Mouse (Mus musculus) embryonic facial prominence, embryonic 11.5 days (tissue): ENCODE results near the gene Cdc42. TPM values are rescaled to one million over a fixed set of nuclear protein-coding genes. Genes with fewer than 3 reads are reported as not detected.

ENCODE experiments used
- ATAC-seq: fragments of 200-750 bp; cut with Nextera tagmentation; replicated peaks from 2 replicates; pipeline ENCODE4 v1.8.0; 2017; ENCODE audit warnings: low read depth; ENCODE audit not compliant: insufficient number of reproducible peaks, low FRiP score, low TSS enrichment
- DNase-seq: peaks from one replicate; pipeline ENCODE4 v3.0.0-alpha.2; 2015; ENCODE audit warnings: low spot score
- H3K27ac ChIP-seq: fragments of 300-500 bp; sonication (generic); replicated peaks from 2 replicates; pipeline ENCODE4 v1.5.1; 2014; ENCODE audit warnings: mild to moderate bottlenecking, low read depth, low read length, control low read depth
- H3K27me3 ChIP-seq: fragments of 300-500 bp; sonication (generic); 2 replicates; pipeline ENCODE4 v1.6.1; 2014; ENCODE audit warnings: mild to moderate bottlenecking, low read length, moderate library complexity, mixed read lengths; ENCODE audit not compliant: control insufficient read depth, insufficient read depth
- H3K36me3 ChIP-seq: fragments of 300-500 bp; sonication (generic); replicated peaks from 2 replicates; pipeline ENCODE4 v1.6.1; 2014; ENCODE audit warnings: low read depth, mild to moderate bottlenecking, low read length, moderate library complexity, mixed read lengths; ENCODE audit not compliant: control insufficient read depth, insufficient read depth
- H3K4me1 ChIP-seq: fragments of 300-500 bp; sonication (generic); 2 replicates; pipeline ENCODE4 v1.6.1; 2014; ENCODE audit warnings: low read length, mixed read lengths; ENCODE audit not compliant: control insufficient read depth, insufficient read depth
- H3K4me2 ChIP-seq: fragments of 300-500 bp; sonication (generic); 2 replicates; pipeline ENCODE4 v1.6.1; 2014; ENCODE audit warnings: low read depth, mild to moderate bottlenecking, control low read depth, low read length, moderate library complexity
- H3K4me3 ChIP-seq: fragments of 300-500 bp; sonication (generic); 2 replicates; pipeline ENCODE4 v1.5.1; 2014; ENCODE audit warnings: low read depth, low read length, control low read depth
- H3K9ac ChIP-seq: fragments of 300-500 bp; sonication (generic); replicated peaks from 2 replicates; pipeline ENCODE4 v1.6.1; 2014; ENCODE audit warnings: mild to moderate bottlenecking, control low read depth, low read length
- H3K9me3 ChIP-seq: fragments of 300-500 bp; sonication (generic); replicated peaks from 2 replicates; pipeline ENCODE4 v1.6.1; 2016; ENCODE audit warnings: mild to moderate bottlenecking, low read length, inconsistent platforms, mixed read lengths; ENCODE audit not compliant: control insufficient read depth
- WGBS: fragments of 180-500 bp; shearing (Covaris S2); extraction: QIAGEN DNeasy Blood & Tissue Kit; methylation state at CpG from one replicate; pipeline ENCODE4 v1.1.7; 2014; 5-methylcytosine and 5-hydroxymethylcytosine counted together
- polyA plus RNA-seq: library from polyadenylated mRNA; unstranded; fragments of >200 nt; fragmentation: Nextera tagmentation; extraction: Ambion mirVana; gene quantifications from 2 replicates; pipeline ENCODE4 v1.2.1, GENCODE M21; 2014

Gene Cdc42
- polyA plus RNA-seq, 1 experiment from 2014 or later, result 781 TPM

- 96% methylated on average over 1 of the region's 1 CpGs for WGBS
- Histone ChIP-seq H3K4me2 (no peak overlapping the region), H3K36me3 (no peaks in the 10 kb centered on the region)
Observed at GRCm38 (mm10) chr4:137345790-137346189, 11.7 kb downstream of the Cdc42 start.

GRCm38 (mm10) chr4:137345112-137345511 lies 12.4 kb downstream of the Cdc42 start:
- Histone ChIP-seq H3K4me2 (no peak overlapping the region), H3K36me3 (no peaks in the 10 kb centered on the region), H3K27ac (no peak overlapping the region), H3K9ac (no peak overlapping the region), H3K27me3 (no peaks in the 10 kb centered on the region), H3K9me3 (no peaks in the 10 kb centered on the region), H3K4me1 (no peaks in the 10 kb centered on the region), H3K4me3 (no peak overlapping the region)
- WGBS, result 89% methylated on average over 2 of the region's 2 CpGs
- DNase-seq (no peak), ATAC-seq (no peak)

More at GRCm38 (mm10) chr4:137345790-137346189, 11.7 kb downstream of the Cdc42 start:
- no peaks in the 10 kb centered on the region for H3K4me1 ChIP-seq
- no peak overlapping the region for H3K9ac ChIP-seq
- H3K9me3 ChIP-seq, result no peaks in the 10 kb centered on the region
- no peak for ATAC-seq
- no peaks in the 10 kb centered on the region for H3K27me3 ChIP-seq
- DNase-seq, result no peak
- H3K27ac ChIP-seq, result no peak overlapping the region
- H3K4me3 ChIP-seq, result no peak overlapping the region

DNA sequence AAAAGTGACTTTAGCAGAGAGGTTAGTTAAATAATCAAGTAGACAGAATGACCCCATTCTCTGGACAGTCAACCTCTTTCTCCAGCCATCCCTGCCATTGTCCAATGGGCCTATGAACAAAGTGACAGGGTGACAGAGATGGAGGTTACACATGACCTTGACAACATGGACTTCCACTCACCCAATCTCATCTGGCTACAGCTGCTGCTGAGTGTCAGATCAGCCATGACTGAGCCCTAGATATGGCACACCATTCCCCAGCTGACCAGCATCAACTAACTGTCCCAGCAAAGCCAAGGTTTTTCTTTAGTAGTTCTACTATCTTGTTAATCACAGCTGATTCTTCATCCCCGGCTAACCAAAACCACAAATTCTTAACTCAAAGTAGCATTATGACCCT lies 14.7 kb downstream of the Cdc42 start:
- Histone ChIP-seq H3K27ac (no peak overlapping the region), H3K9me3 (no peaks in the 10 kb centered on the region), H3K4me1 (no peaks in the 10 kb centered on the region), H3K9ac (no peak overlapping the region), H3K27me3 (no peaks in the 10 kb centered on the region), H3K4me2 (no peak overlapping the region), H3K36me3 (no peaks in the 10 kb centered on the region), H3K4me3 (no peak overlapping the region)
- 89% methylated on average over 1 of the region's 1 CpGs for whole genome bisulfite sequencing
- DNase-seq, result no peak
- no peak for ATAC-seq

- Histone ChIP-seq H3K4me2 (no peak overlapping the region), H3K9me3 (no peaks in the 10 kb centered on the region), H3K36me3 (no peaks in the 10 kb centered on the region), H3K4me3 (no peak overlapping the region), H3K27ac (no peak overlapping the region), H3K27me3 (no peaks in the 10 kb centered on the region), H3K4me1 (no peaks in the 10 kb centered on the region), H3K9ac (no peak overlapping the region)
- ATAC-seq (no peak), DNase-seq (no peak)
- 80% methylated on average over 1 of the region's 1 CpGs for WGBS
Observed at GRCm38 (mm10) chr4:137339415-137339814, 18.1 kb downstream of the Cdc42 start.

GRCm38 (mm10) chr4:137336468-137336867 lies 21.1 kb downstream of the Cdc42 start:
- 94% methylated on average over 5 of the region's 5 CpGs for WGBS
- 0 out of 2 replicates have a peak, but pooled peaks cover 2% of the 10 kb centered on the region for H3K36me3 ChIP-seq
- no peak overlapping the region for H3K9ac ChIP-seq
- no peaks in the 10 kb centered on the region for H3K27me3 ChIP-seq
- no peak for ATAC-seq
- no peak for DNase-seq
- H3K4me2 ChIP-seq, result no peak overlapping the region
- H3K4me1 ChIP-seq, result no peaks in the 10 kb centered on the region
- no peak overlapping the region for H3K27ac ChIP-seq
- no peak overlapping the region for H3K4me3 ChIP-seq
- H3K9me3 ChIP-seq, result no peaks in the 10 kb centered on the region

- Histone ChIP-seq H3K36me3 (peaks cover 4% of the 10 kb centered on the region; the same call in 1 of the 2 replicates), H3K27ac (no peak overlapping the region), H3K4me2 (no peak overlapping the region), H3K4me3 (no peak overlapping the region), H3K27me3 (no peaks in the 10 kb centered on the region), H3K9me3 (no peaks in the 10 kb centered on the region), H3K9ac (no peak overlapping the region), H3K4me1 (no peaks in the 10 kb centered on the region)
- ATAC-seq (no peak), DNase-seq (no peak)
Observed at GRCm38 (mm10) chr4:137332051-137332450, 25.5 kb downstream of the Cdc42 start.

- 86% methylated on average over 3 of the region's 3 CpGs for WGBS
- DNase-seq (no peak), ATAC-seq (no peak)
- H3K9ac ChIP-seq, result no peak overlapping the region
- peaks cover 4% of the 10 kb centered on the region for H3K36me3 ChIP-seq
- H3K4me1 ChIP-seq, result no peaks in the 10 kb centered on the region
- no peaks in the 10 kb centered on the region for H3K27me3 ChIP-seq
- H3K4me3 ChIP-seq, result no peak overlapping the region
- H3K4me2 ChIP-seq, result no peak overlapping the region
- no peaks in the 10 kb centered on the region for H3K9me3 ChIP-seq
- H3K27ac ChIP-seq, result no peak overlapping the region
Observed at GRCm38 (mm10) chr4:137326494-137326893, 31.0 kb downstream of the Cdc42 start.

- Histone ChIP-seq H3K4me1 (no peaks in the 10 kb centered on the region), H3K9ac (no peak overlapping the region), H3K4me2 (no peak overlapping the region), H3K9me3 (no peaks in the 10 kb centered on the region), H3K27me3 (no peaks in the 10 kb centered on the region), H3K4me3 (no peak overlapping the region), H3K27ac (no peak overlapping the region), H3K36me3 (peaks cover 4% of the 10 kb centered on the region)
- 92% methylated on average over 6 of the region's 6 CpGs for WGBS
- no peak for DNase-seq
- no peak for ATAC-seq
Observed at GRCm38 (mm10) chr4:137324926-137325325, 32.6 kb downstream of the Cdc42 start.
